Mouse (Mus musculus) E14TG2a.4 (cell line): ENCODE measurements at regions not wholly inside any gene's neighbourhood (a gene's known extent, or its start where the extent isn't known, plus 50 kb on each side); places are given as distances from the start of the nearest gene placed in this dataset.

Source experiments
- CTCF ChIP-seq: conservative IDR thresholded peaks from 2 replicates; pipeline ENCODE4 v1.5.1; 2014; ENCODE audit warnings: low read length
- POU5F1 ChIP-seq: IDR thresholded peaks from 2 replicates; pipeline ENCODE4 v1.6.1; 2014; ENCODE audit warnings: low read length, borderline replicate concordance

GRCm38 (mm10) chr10:12218879-12219278 lies 650.3 kb downstream of the Utrn start:
- no peak for TF ChIP-seq CTCF
- TF ChIP-seq POU5F1 = no peak
